Comparison of ENCODE assay signal across 10 mouse cellular contexts in genomic region chr5:149259093-149259492, GRCm38 (mm10). TPM values are rescaled to one million over a fixed set of nuclear protein-coding genes. Genes with fewer than 3 reads are reported as not detected.
DNase-seq lines count a peak whose midpoint lies in the region; ATAC-seq and TF ChIP-seq lines count a peak whose summit lies in the region.
"Had no signal": no experiment of that assay in that cellular context is flagged by ENCODE, and none has a peak within 500 bp of the region (broad histone marks: within the 10 kb centered on the region; RNA-seq: fewer than 3 reads in every experiment).

No protein-coding gene starts in this region.

- H3K9ac ChIP-seq in intestine, embryonic 14.5 days (ENCODE audit: low read length) = no peak overlapping the region
- H3K9ac ChIP-seq in intestine, postnatal 0 days (ENCODE audit: low read depth, low read length) = no peak overlapping the region
- no peak overlapping the region; the same call in 1 of the 2 replicates for H3K9ac ChIP-seq in embryonic facial prominence, embryonic 12.5 days
- peak overlapping the region; percentile 37 for H3K9ac ChIP-seq in intestine, embryonic 16.5 days (ENCODE audit: low read depth, low read length)
- no peak overlapping the region for H3K9ac ChIP-seq in neural tube, embryonic 15.5 days (replicated peaks)

- TF ChIP-seq CTCF in intestine, postnatal 0 days (IDR thresholded peaks at IDR 0.05; ENCODE audit: low read depth) = no peak

- WGBS in intestine, embryonic 14.5 days = 21% methylated on average over 16 of the region's 16 CpGs
- whole genome bisulfite sequencing in intestine, postnatal 0 days = 43% methylated on average over 16 of the region's 16 CpGs
- 47% methylated on average over 16 of the region's 16 CpGs for WGBS in embryonic facial prominence, embryonic 12.5 days
- WGBS in intestine, embryonic 16.5 days = 32% methylated on average over 16 of the region's 16 CpGs
- 10% methylated on average over 16 of the region's 16 CpGs for WGBS in neural tube, embryonic 15.5 days

- peak; percentile 59 for DNase-seq in intestine, embryonic 14.5 days (ENCODE audit: low spot score)
- no peak for DNase-seq in thymus, postnatal 0 days (ENCODE audit: low spot score)
- no peak for DNase-seq in layer of hippocampus, adult 9-10 months (ENCODE audit: low spot score)
- no peak for DNase-seq in thymus, postnatal 25 days
- DNase-seq: cerebellum, adult 11 months; right cerebral cortex, postnatal 4 days had no signal

- H3K9me3 ChIP-seq in intestine, embryonic 14.5 days (ENCODE audit: control insufficient read depth, low read length) = no peaks in the 10 kb centered on the region
- no peaks in the 10 kb centered on the region for H3K9me3 ChIP-seq in intestine, postnatal 0 days (ENCODE audit: control insufficient read depth)
- H3K9me3 ChIP-seq in embryonic facial prominence, embryonic 12.5 days = no peaks in the 10 kb centered on the region
- H3K9me3 ChIP-seq in intestine, embryonic 16.5 days (ENCODE audit: control insufficient read depth, low read length) = peaks cover 3% of the 10 kb centered on the region; the same call in 1 of the 2 replicates
- no peaks in the 10 kb centered on the region for H3K9me3 ChIP-seq in neural tube, embryonic 15.5 days (replicated peaks)

- peak overlapping the region; percentile 33 for H3K4me2 ChIP-seq in intestine, embryonic 14.5 days (ENCODE audit: low read length)
- no peak overlapping the region for H3K4me2 ChIP-seq in intestine, postnatal 0 days (replicated peaks; ENCODE audit: low read depth)
- 0 out of 2 replicates have a peak overlapping the region, but pooled peaks have one; percentile 16 for H3K4me2 ChIP-seq in embryonic facial prominence, embryonic 12.5 days (replicated peaks)
- 0 out of 2 replicates have a peak overlapping the region, but pooled peaks have one; percentile 19 for H3K4me2 ChIP-seq in intestine, embryonic 16.5 days (ENCODE audit: low read depth, low read length)
- H3K4me2 ChIP-seq in neural tube, embryonic 15.5 days = peak overlapping the region; percentile 39

- H3K36me3 ChIP-seq in intestine, embryonic 14.5 days (ENCODE audit: control insufficient read depth, insufficient read depth, low read length) = no peaks in the 10 kb centered on the region
- no peaks in the 10 kb centered on the region for H3K36me3 ChIP-seq in intestine, postnatal 0 days (ENCODE audit: control insufficient read depth, insufficient read depth)
- H3K36me3 ChIP-seq in embryonic facial prominence, embryonic 12.5 days = no peaks in the 10 kb centered on the region
- no peaks in the 10 kb centered on the region for H3K36me3 ChIP-seq in intestine, embryonic 16.5 days (ENCODE audit: control insufficient read depth, insufficient read depth, low read length)
- no peaks in the 10 kb centered on the region for H3K36me3 ChIP-seq in neural tube, embryonic 15.5 days

- ATAC-seq in intestine, embryonic 14.5 days (replicated peaks; ENCODE audit: low FRiP score, low TSS enrichment, low read depth) = 0 out of 2 replicates have a peak, but pooled peaks have one; percentile 47
- no peak for ATAC-seq in intestine, postnatal 0 days
- no peak for ATAC-seq in embryonic facial prominence, embryonic 12.5 days (ENCODE audit: insufficient number of reproducible peaks, insufficient read depth, low FRiP score, low TSS enrichment)
- ATAC-seq in intestine, embryonic 16.5 days = peak; percentile 46; the same call in 1 of the 2 replicates
- ATAC-seq in neural tube, embryonic 15.5 days (ENCODE audit: low FRiP score) = peak; percentile 86

- H3K27me3 ChIP-seq in intestine, embryonic 14.5 days (replicated peaks; ENCODE audit: control insufficient read depth, insufficient read depth, low read length) = no peaks in the 10 kb centered on the region
- no peaks in the 10 kb centered on the region for H3K27me3 ChIP-seq in intestine, postnatal 0 days (replicated peaks; ENCODE audit: control insufficient read depth, insufficient read depth, low read length)
- no peaks in the 10 kb centered on the region for H3K27me3 ChIP-seq in embryonic facial prominence, embryonic 12.5 days
- H3K27me3 ChIP-seq in intestine, embryonic 16.5 days (replicated peaks; ENCODE audit: control insufficient read depth, insufficient read depth, low read length) = no peaks in the 10 kb centered on the region
- no peaks in the 10 kb centered on the region for H3K27me3 ChIP-seq in neural tube, embryonic 15.5 days (replicated peaks)

- H3K27ac ChIP-seq in intestine, embryonic 14.5 days (ENCODE audit: low read depth) = 0 out of 2 replicates have a peak overlapping the region, but pooled peaks have one; percentile 0
- H3K27ac ChIP-seq in intestine, postnatal 0 days (ENCODE audit: low read depth, low read length) = no peak overlapping the region
- H3K27ac ChIP-seq in embryonic facial prominence, embryonic 12.5 days = no peak overlapping the region
- no peak overlapping the region for H3K27ac ChIP-seq in intestine, embryonic 16.5 days (ENCODE audit: low read length)
- H3K27ac ChIP-seq in neural tube, embryonic 15.5 days (replicated peaks) = peak overlapping the region; percentile 78

- no peak overlapping the region for H3K4me3 ChIP-seq in intestine, embryonic 14.5 days (ENCODE audit: low read depth, low read length)
- no peak overlapping the region for H3K4me3 ChIP-seq in intestine, postnatal 0 days (ENCODE audit: low read depth, low read length)
- no peak overlapping the region for H3K4me3 ChIP-seq in embryonic facial prominence, embryonic 12.5 days
- H3K4me3 ChIP-seq in intestine, embryonic 16.5 days (ENCODE audit: low read length) = no peak overlapping the region
- H3K4me3 ChIP-seq in neural tube, embryonic 15.5 days (replicated peaks) = no peak overlapping the region

- no peaks in the 10 kb centered on the region for H3K4me1 ChIP-seq in intestine, embryonic 14.5 days (replicated peaks; ENCODE audit: control insufficient read depth, insufficient read depth, low read length)
- no peaks in the 10 kb centered on the region for H3K4me1 ChIP-seq in intestine, postnatal 0 days (replicated peaks; ENCODE audit: control insufficient read depth, insufficient read depth, low read length)
- H3K4me1 ChIP-seq in embryonic facial prominence, embryonic 12.5 days = peaks cover 8% of the 10 kb centered on the region; the same call in 1 of the 2 replicates
- H3K4me1 ChIP-seq in intestine, embryonic 16.5 days (ENCODE audit: control insufficient read depth, insufficient read depth, low read length) = peaks cover 8% of the 10 kb centered on the region; the same call in 1 of the 2 replicates
- peaks cover 22% of the 10 kb centered on the region for H3K4me1 ChIP-seq in neural tube, embryonic 15.5 days

RNA-seq across cellular contexts. Expression of gene Alox5ap, which starts 5.5 kb away (rescaled TPM):
- 9.3 and 10.4 TPM in 2 replicates for polyA plus RNA-seq in intestine, embryonic 14.5 days (2014; fragmentation: Nextera tagmentation; extraction: Ambion mirVana)
- 4.6 and 4.9 TPM in 2 replicates for polyA plus RNA-seq in intestine, postnatal 0 days (2015; fragmentation: Nextera tagmentation; extraction: Ambion mirVana)
- 8.5 and 13.1 TPM in 2 replicates for polyA plus RNA-seq in embryonic facial prominence, embryonic 12.5 days (2016; fragmentation: Nextera tagmentation; extraction: Ambion mirVana)
- 11.2 and 11.4 TPM in 2 replicates for polyA plus RNA-seq in intestine, embryonic 16.5 days (2015; fragmentation: Nextera tagmentation; extraction: Ambion mirVana)
- polyA plus RNA-seq in neural tube, embryonic 15.5 days (2015; fragmentation: Nextera tagmentation; extraction: Ambion mirVana) = 12.0 and 17.4 TPM in 2 replicates
- 29.7 and 29.8 TPM in 2 replicates for polyA plus RNA-seq in thymus, postnatal 0 days (2015; fragmentation: Nextera tagmentation; extraction: Ambion mirVana)

Comparison
In these comparisons a context has a peak if more than half of its experiments do, and no peak if none do; other contexts are left out.
1. ATAC-seq: peak in intestine, embryonic 14.5 days (single experiment), intestine, embryonic 16.5 days (single experiment) and neural tube, embryonic 15.5 days (single experiment); none in intestine, postnatal 0 days (single experiment) and embryonic facial prominence, embryonic 12.5 days (single experiment).
2. H3K27ac ChIP-seq: peak in intestine, embryonic 14.5 days (single experiment) and neural tube, embryonic 15.5 days (single experiment); none in intestine, postnatal 0 days (single experiment), embryonic facial prominence, embryonic 12.5 days (single experiment) and intestine, embryonic 16.5 days (single experiment).